In the genomic region with DNA sequence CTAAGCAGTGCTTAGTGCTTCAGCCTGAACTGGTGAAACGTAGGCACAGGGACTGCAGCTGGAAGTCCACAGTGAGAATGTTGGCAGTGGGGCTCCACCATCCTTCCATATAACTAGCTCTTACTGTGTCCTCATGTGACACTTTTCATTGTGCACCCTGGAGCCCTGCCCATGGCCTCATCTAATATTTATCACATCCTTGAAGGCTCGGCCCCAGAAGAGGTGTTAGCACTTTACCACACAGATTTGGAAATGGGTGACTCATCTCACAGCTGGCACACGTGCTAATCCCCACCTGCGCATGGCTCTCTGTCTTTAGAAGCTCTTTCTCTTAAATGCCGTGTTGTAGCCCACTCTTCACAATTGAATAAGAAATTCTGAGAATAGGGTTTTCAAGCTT, we compare ENCODE assay signal across 25 mouse cellular contexts.
DNase-seq lines count a peak whose midpoint lies in the region; ATAC-seq lines count a peak whose summit lies in the region.
"Had no signal": no experiment of that assay in that cellular context is flagged by ENCODE, and none has a peak within 500 bp of the region (broad histone marks: within the 10 kb centered on the region; RNA-seq: fewer than 3 reads in every experiment).

No protein-coding gene starts in this region.

- WGBS in forebrain, embryonic 13.5 days: 92% methylated on average over 5 of the region's 5 CpGs
- 87% methylated on average over 5 of the region's 5 CpGs for WGBS in kidney, embryonic 15.5 days

- no peak overlapping the region for H3K9ac ChIP-seq in forebrain, embryonic 13.5 days
- no peak overlapping the region for H3K9ac ChIP-seq in kidney, embryonic 15.5 days
- H3K9ac ChIP-seq: hindbrain, embryonic 14.5 days; limb, embryonic 13.5 days; liver, embryonic 13.5 days; lung, embryonic 14.5 days; midbrain, embryonic 12.5 days had no signal

- H3K4me1 ChIP-seq in forebrain, embryonic 13.5 days: no peaks in the 10 kb centered on the region
- no peaks in the 10 kb centered on the region for H3K4me1 ChIP-seq in kidney, embryonic 15.5 days
- H3K4me1 ChIP-seq: limb, embryonic 13.5 days; liver, embryonic 13.5 days; midbrain, embryonic 12.5 days had no signal

- no peak overlapping the region for H3K4me2 ChIP-seq in forebrain, embryonic 13.5 days
- H3K4me2 ChIP-seq in kidney, embryonic 15.5 days: no peak overlapping the region
- H3K4me2 ChIP-seq: hindbrain, embryonic 14.5 days; limb, embryonic 13.5 days; liver, embryonic 13.5 days; lung, embryonic 14.5 days; midbrain, embryonic 12.5 days had no signal

- intact Hi-C loops in heart, postnatal 25 days (cut with DNase I): loop anchor here (10.0 kb wide), 1 partner anchor 384 kb away; no protein-coding TSS in a partner anchor

- no peaks in the 10 kb centered on the region for H3K27me3 ChIP-seq in forebrain, embryonic 13.5 days
- no peaks in the 10 kb centered on the region for H3K27me3 ChIP-seq in kidney, embryonic 15.5 days
- H3K27me3 ChIP-seq: limb, embryonic 13.5 days; liver, embryonic 13.5 days; midbrain, embryonic 12.5 days had no signal

- no peak overlapping the region for H3K27ac ChIP-seq in forebrain, embryonic 13.5 days
- no peak overlapping the region for H3K27ac ChIP-seq in kidney, embryonic 15.5 days
- H3K27ac ChIP-seq: hindbrain, embryonic 14.5 days; layer of hippocampus, adult 2 months; limb, embryonic 13.5 days; liver, embryonic 13.5 days; macrophage; midbrain, embryonic 12.5 days; stomach, postnatal 0 days had no signal

- DNase-seq in adrenal gland, postnatal 14 days: peak; percentile 5
- no peak for DNase-seq in adrenal gland, postnatal 25 days
- peak; percentile 14 for DNase-seq in lung, postnatal 36 days
- no peak for DNase-seq in lung, postnatal 4 days
- DNase-seq in brain, adult 2 months (ENCODE audit: low read depth, low spot score): peak; percentile 53
- DNase-seq in heart, postnatal 25 days (ENCODE audit: low spot score): peak; percentile 5
- DNase-seq: cerebellum, adult 11 months; cerebellum, postnatal 14 days; embryo, embryonic 11 days; gastrocnemius, postnatal 14 days; kidney, postnatal 10 days; layer of hippocampus, postnatal 36 days; liver, embryonic 13.5 days; lung, embryonic 14.5 days; retina, postnatal 1 day had no signal

- peaks cover 26% of the 10 kb centered on the region for H3K36me3 ChIP-seq in forebrain, embryonic 13.5 days (ENCODE audit: poor library complexity, severe bottlenecking)
- peaks cover 24% of the 10 kb centered on the region for H3K36me3 ChIP-seq in kidney, embryonic 15.5 days
- H3K36me3 ChIP-seq: liver, embryonic 13.5 days had no signal

- ATAC-seq in forebrain, embryonic 13.5 days: no peak
- ATAC-seq in kidney, embryonic 15.5 days (replicated peaks; ENCODE audit: low FRiP score): no peak
- ATAC-seq: forebrain, embryonic 16.5 days; intestine, postnatal 0 days had no signal

- H3K9me3 ChIP-seq in forebrain, embryonic 13.5 days (replicated peaks): no peaks in the 10 kb centered on the region
- no peaks in the 10 kb centered on the region for H3K9me3 ChIP-seq in kidney, embryonic 15.5 days (replicated peaks)
- H3K9me3 ChIP-seq: limb, embryonic 13.5 days; liver, embryonic 13.5 days; midbrain, embryonic 12.5 days had no signal

- no peak overlapping the region for H3K4me3 ChIP-seq in forebrain, embryonic 13.5 days
- H3K4me3 ChIP-seq in kidney, embryonic 15.5 days (replicated peaks): no peak overlapping the region
- H3K4me3 ChIP-seq: layer of hippocampus, adult 2 months; limb, embryonic 13.5 days; liver, embryonic 13.5 days; midbrain, embryonic 12.5 days had no signal

Comparison
In these comparisons a context has a peak if more than half of its experiments do, and no peak if none do; other contexts are left out.
1. DNase-seq: peak in adrenal gland, postnatal 14 days (single experiment), lung, postnatal 36 days (single experiment), brain, adult 2 months (single experiment) and heart, postnatal 25 days (single experiment); none in adrenal gland, postnatal 25 days (single experiment) and lung, postnatal 4 days (0 of 2).